Mouse (Mus musculus) inflammation-experienced regulatory T-cells, adult 6 months (primary cell): ENCODE data around the gene Celf3. TPM values are rescaled to one million over a fixed set of nuclear protein-coding genes. Genes with fewer than 3 reads are reported as not detected.

Source experiments
- ATAC-seq: one replicate; pipeline ENCODE4 v1.8.0; 2017
- polyA plus RNA-seq, 3 experiments: library from polyadenylated mRNA; unstranded; fragments of 100-300 nt; shearing (Covaris generic); gene quantifications; one replicate each; pipeline ENCODE4 v1.2.1; 2017

Gene Celf3
- polyA plus RNA-seq: 1 to 10 TPM in 1 of 3 experiments, under 1 TPM in 2; 0.73 to 1.5 (median 0.87) TPM

DNA sequence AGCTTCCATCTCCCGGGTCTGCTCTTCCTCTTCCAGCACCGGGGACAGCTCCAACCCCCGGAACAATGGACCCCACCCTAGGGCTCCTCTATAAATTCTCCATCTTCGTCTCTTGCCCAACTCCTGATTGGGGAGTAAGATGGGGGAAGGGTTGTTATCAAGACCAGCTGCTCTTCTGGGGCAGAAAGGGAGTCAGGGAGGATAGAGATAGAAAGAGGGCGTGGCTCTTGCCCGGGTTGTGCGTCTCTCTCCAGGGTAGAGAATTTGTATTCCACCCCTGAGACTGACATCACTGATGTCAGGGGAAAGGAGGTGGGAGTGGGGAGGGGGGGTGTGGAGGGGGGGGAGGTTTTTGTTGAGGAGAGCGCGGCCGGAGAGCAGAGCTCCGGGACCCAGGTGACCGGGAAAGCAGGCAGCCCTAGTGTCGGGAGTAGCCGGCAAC, at the start of gene Celf3:
TSS of gene Celf3 (plus strand) at position 315 of the 442 bp plus-strand sequence.
- ATAC-seq: no peak

- no peak for ATAC-seq
These were observed 47.1 kb upstream of the Celf3 start for GRCm38 (mm10) chr3:94430980-94431379.

GRCm38 (mm10) chr3:94434305-94434704, 43.8 kb upstream of the Celf3 start:
- no peak for ATAC-seq

DNA sequence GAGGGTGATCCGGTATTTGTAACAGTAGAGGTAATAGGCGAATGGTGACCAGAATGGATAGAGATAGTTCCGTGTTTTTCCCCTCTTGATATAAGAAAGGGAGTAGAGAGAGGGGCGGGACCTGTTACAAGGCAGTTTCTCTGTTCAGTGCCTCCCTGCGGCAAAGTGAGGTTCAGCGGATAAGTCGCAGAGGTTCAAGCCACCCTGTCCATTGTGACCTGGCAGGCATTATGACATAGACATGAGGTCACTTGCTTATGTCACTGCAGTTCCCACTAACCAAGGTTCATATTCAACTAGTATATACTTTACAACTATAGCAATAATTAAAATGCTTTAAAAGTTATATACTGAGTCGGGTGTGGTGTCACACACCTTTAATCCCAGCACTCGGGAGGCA, 41.7 kb upstream of the Celf3 start:
- ATAC-seq: no peak

DNA sequence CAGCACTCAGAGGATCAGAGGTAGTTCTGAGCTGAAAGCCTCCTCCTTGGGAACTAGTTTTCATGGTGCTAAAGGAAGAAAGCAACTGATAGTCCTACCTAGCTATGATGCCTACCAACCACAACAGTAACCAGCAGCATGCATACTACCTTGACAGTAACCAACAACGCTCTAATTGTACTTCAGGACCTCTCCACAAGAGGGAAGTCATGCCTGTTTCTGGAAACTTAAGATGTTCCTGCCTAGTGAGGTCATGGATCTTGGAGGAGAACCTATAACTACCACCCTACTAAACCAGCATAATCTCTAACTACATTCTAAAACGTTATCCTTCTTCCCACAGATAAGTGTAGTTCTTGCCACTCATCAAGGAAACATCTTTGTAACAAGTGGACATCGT, 36.9 kb upstream of the Celf3 start:
- no peak for ATAC-seq

GRCm38 (mm10) chr3:94442951-94443596, 35.0 kb upstream of the Celf3 start, which contains the start of gene Mrpl9:
TSS of gene Mrpl9 (plus strand) at chr3:94443318.
- peak; percentile 90 for ATAC-seq

- peak; percentile 47 for ATAC-seq
These were observed 34.5 kb upstream of the Celf3 start, which contains the start of gene Oaz3 for GRCm38 (mm10) chr3:94443597-94443964. TSS of gene Oaz3 (minus strand) at chr3:94443915.

GRCm38 (mm10) chr3:94449377-94449776, 28.7 kb upstream of the Celf3 start:
- no peak for ATAC-seq

DNA sequence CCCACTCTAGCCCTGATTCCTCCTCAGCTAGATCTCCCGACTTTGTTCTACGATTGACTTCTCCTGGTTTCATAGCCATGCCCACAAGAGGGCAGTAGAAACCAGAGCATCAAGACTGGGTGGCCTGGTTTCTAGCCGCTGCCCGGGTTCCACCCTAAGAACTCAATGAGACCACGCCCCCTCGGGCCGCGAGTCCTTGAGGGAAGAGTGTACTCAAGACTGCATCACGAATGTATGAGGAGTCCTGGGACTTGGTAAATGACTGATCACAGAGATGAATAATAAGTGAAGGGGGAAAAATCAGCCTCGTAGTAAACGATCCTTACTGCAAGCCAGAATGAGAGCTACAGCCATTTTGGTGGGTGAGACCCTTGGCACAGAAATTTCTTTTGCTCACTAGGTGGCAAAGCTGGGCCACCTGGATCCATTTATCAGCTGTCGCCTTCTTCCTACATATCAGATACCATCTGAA, 21.5 kb upstream of the Celf3 start:
- ATAC-seq: peak; percentile 75

GRCm38 (mm10) chr3:94457055-94457454, 21.0 kb upstream of the Celf3 start:
- no peak for ATAC-seq

DNA sequence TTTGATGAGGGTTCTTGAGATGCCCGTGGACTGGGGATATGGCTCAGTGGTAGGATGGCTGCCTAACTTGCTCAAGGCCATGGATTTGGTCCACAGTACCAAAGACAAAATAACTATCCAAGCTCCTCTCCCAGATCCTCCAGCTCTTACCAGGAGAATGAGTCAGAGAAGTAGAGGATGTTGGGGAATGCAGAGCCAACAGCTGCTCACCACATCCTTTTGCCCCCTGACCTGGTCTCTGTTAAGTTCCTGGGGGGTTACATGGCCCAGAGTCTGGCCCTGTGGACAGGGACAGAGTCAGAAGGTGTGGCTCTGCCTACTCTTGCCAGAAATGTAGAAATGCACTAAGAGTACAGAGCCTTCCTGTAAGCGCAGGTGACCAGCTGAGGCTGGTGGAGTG, 18.3 kb upstream of the Celf3 start:
- ATAC-seq: no peak

GRCm38 (mm10) chr3:94463926-94464578, 14.0 kb upstream of the Celf3 start:
- ATAC-seq: no peak

DNA sequence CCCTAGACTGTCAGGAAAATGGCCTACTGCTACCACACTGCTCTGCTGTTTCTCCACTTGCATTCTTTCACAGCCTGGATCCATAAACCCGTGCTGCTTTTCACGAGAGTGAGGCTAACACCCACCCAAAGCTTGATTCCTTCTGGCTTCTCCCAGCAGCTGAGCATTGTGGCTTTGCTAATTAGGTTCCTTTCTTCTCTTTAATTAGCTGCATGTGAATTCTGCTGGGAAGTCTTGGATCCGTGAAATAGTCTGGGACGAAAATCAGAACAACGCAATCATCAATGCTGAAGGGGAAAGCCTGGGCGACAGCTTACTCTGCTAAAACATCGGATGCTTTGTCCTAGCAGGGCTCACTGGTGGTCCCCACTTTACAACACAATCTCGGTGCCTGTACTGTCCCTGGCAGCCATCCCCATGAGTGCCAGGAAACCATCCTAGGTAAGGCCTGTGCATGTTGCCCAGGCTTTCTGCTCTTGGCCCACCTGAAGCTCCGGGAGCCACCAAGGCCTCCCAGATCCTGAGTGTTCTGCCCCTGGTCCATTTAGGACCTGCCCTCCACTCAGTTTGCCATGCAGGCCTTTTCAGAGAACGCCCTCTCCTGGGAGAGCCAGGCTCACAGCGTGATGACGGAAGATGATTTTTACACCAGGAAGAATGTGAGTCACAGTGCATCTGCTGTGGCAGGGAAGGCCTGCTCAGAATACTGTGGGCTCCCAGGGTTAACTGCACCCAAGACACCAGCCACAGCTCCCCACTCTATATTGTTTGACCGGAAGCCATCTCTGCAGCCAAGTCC, 12.3 kb upstream of the Celf3 start:
- ATAC-seq: no peak

DNA sequence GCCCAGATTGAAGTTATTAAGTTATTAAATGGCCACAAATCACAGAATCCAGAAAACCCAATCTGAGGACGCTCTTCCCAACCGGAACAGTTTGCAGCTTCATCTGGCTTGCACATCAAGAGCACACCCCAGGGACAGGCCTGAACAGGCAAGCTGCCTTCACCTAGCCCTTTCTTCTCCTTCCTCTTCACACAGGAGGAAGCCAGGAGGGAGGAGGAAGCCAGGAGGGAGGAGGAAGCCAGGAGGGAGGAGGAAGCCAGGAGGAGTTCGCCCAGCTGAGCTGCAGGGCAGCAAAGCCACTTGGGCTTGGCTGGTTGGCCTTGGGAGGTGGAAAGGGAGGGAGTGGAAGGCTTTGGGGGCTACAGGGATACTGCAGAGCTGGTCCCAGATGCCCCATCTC, 9.2 kb upstream of the Celf3 start:
- ATAC-seq: no peak

DNA sequence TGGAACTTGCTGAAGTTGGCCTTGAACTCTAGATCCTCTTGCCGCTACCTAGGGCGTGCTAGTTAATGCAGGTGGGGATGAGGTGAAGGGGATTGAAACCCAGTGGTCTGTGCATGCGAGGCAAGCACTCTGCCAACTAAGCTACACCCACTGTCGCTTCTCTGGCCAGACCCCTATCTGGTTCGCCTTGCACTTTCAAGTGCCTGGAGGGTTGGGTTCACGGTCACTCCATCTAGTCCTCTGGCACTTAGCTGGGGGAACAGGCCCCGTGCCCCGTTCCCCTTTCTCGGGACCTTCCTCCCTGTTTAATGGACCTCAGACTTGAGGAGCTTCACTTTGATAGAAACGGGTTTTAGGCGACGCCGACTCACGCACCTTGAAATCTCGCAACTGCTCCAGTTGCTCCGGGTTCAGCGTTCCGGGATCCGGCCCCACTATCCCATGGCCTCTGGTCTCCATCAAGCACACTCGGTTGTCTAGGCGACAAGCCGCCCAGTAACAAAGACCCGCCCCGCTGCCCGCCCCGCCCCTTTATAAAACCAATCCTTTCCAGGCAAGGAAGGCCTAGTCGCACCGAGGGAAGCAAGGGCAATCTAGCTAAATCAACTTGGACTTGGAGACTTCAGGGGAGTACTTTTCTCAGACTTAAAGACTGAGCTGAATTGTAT, 5.5 kb upstream of the Celf3 start:
- no peak for ATAC-seq

DNA sequence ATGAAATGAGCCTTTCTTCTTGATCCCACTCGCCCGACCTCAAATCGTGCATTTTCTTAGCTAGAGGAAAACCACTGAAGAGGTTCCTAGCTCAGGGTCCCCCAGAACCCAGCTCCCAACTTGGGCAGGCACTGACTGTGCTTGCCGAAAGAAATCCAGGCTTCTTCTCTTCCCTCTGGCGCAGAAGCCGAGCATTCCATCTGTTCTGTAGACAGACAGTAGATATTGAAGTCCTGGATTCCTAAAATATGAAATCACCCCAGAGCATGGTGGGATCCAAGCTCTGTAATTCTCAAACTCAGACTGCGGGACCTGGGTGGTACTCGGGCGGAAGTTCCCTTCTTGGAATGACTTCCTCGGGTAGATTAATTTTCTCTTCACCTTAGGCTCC, 5.0 kb upstream of the Celf3 start:
- ATAC-seq: no peak

- ATAC-seq: no peak
These were observed 4.4 kb upstream of the Celf3 start for GRCm38 (mm10) chr3:94473567-94474232.

GRCm38 (mm10) chr3:94476301-94477035, 1.6 kb upstream of the Celf3 start:
- no peak for ATAC-seq

GRCm38 (mm10) chr3:94477444-94477843, 651 bp upstream of the Celf3 start:
- ATAC-seq: no peak

- ATAC-seq: no peak
These were observed 585 bp downstream of the Celf3 start for GRCm38 (mm10) chr3:94478591-94479169.

- no peak for ATAC-seq
These were observed 1.5 kb downstream of the Celf3 start for GRCm38 (mm10) chr3:94479564-94479963.
